Comparison of ENCODE assay signal across 23 mouse cellular contexts in genomic region chr7:89171790-89172467, GRCm38 (mm10).
DNase-seq lines count a peak whose midpoint lies in the region; ATAC-seq and TF ChIP-seq lines count a peak whose summit lies in the region.
"Had no signal": no experiment of that assay in that cellular context is flagged by ENCODE, and none has a peak within 500 bp of the region (broad histone marks: within the 10 kb centered on the region; RNA-seq: fewer than 3 reads in every experiment).

No protein-coding gene starts in this region.

- H3K36me3 ChIP-seq in embryonic facial prominence, embryonic 11.5 days (replicated peaks; ENCODE audit: control insufficient read depth, insufficient read depth, low read depth, low read length), result no peaks in the 10 kb centered on the region
- no peaks in the 10 kb centered on the region for H3K36me3 ChIP-seq in embryonic facial prominence, embryonic 10.5 days (replicated peaks)
- H3K36me3 ChIP-seq in stomach, embryonic 16.5 days (ENCODE audit: control insufficient read depth, insufficient read depth, low read length), result no peaks in the 10 kb centered on the region
- H3K36me3 ChIP-seq in stomach, postnatal 0 days (ENCODE audit: control insufficient read depth, insufficient read depth, low read length), result no peaks in the 10 kb centered on the region
- H3K36me3 ChIP-seq: forebrain, embryonic 12.5 days; heart, embryonic 10.5 days; midbrain, embryonic 13.5 days; neural tube, embryonic 13.5 days had no signal

- intact Hi-C loops in left cerebral cortex, postnatal 10 days (cut with DNase I), result loop anchor here (10.0 kb wide), 1 partner anchor 163 kb away; no protein-coding TSS in a partner anchor

- H3K4me2 ChIP-seq in embryonic facial prominence, embryonic 11.5 days (ENCODE audit: low read depth, low read length), result no peak overlapping the region
- no peak overlapping the region for H3K4me2 ChIP-seq in stomach, embryonic 16.5 days (ENCODE audit: low read depth, low read length)
- no peak overlapping the region for H3K4me2 ChIP-seq in stomach, postnatal 0 days (replicated peaks; ENCODE audit: low read depth)
- H3K4me2 ChIP-seq: forebrain, embryonic 12.5 days; midbrain, embryonic 13.5 days; neural tube, embryonic 13.5 days had no signal

- no peak overlapping the region for H3K4me3 ChIP-seq in embryonic facial prominence, embryonic 11.5 days (ENCODE audit: low read depth, low read length)
- H3K4me3 ChIP-seq in embryonic facial prominence, embryonic 10.5 days, result no peak overlapping the region
- no peak overlapping the region for H3K4me3 ChIP-seq in stomach, embryonic 16.5 days (replicated peaks; ENCODE audit: low read length)
- no peak overlapping the region for H3K4me3 ChIP-seq in stomach, postnatal 0 days (ENCODE audit: low read depth, low read length)
- H3K4me3 ChIP-seq: forebrain, embryonic 12.5 days; heart, embryonic 10.5 days; layer of hippocampus, adult 2 months; midbrain, embryonic 13.5 days; neural tube, embryonic 13.5 days had no signal

- no peak for TF ChIP-seq CTCF in stomach, postnatal 0 days (IDR thresholded peaks at IDR 0.05; ENCODE audit: low read depth)

- peak; percentile 19 for DNase-seq in embryonic facial prominence, embryonic 11.5 days (ENCODE audit: low spot score)
- DNase-seq in embryonic facial prominence, embryonic 10.5 days (ENCODE audit: low spot score), result no peak
- no peak for DNase-seq in stomach, postnatal 0 days (ENCODE audit: low spot score)
- DNase-seq in right cerebral cortex, postnatal 4 days, result no peak
- DNase-seq in left cerebral cortex, postnatal 10 days (ENCODE audit: extremely low spot score in 1 of 2, low spot score in 2 of 2), result no peak
- no peak for DNase-seq in gastrocnemius, postnatal 4 days (ENCODE audit: low spot score in 2 of 2)
- DNase-seq: adrenal gland, postnatal 10 days; cerebellum, postnatal 10 days; gastrocnemius, postnatal 25 days; heart, postnatal 10 days; kidney, adult 8-10 months; kidney, postnatal 14 days; layer of hippocampus, postnatal 36 days; liver, postnatal 0 days; spleen, adult 18-20 months; thymus, postnatal 4 days had no signal

- no peak overlapping the region for H3K9ac ChIP-seq in embryonic facial prominence, embryonic 11.5 days (replicated peaks; ENCODE audit: low read length)
- H3K9ac ChIP-seq in stomach, embryonic 16.5 days (ENCODE audit: low read length), result no peak overlapping the region
- H3K9ac ChIP-seq in stomach, postnatal 0 days (ENCODE audit: low read length), result no peak overlapping the region
- H3K9ac ChIP-seq: forebrain, embryonic 12.5 days; liver, postnatal 0 days; midbrain, embryonic 13.5 days; neural tube, embryonic 13.5 days had no signal

- no peaks in the 10 kb centered on the region for H3K4me1 ChIP-seq in embryonic facial prominence, embryonic 11.5 days (ENCODE audit: control insufficient read depth, insufficient read depth, low read length)
- peaks cover 9% of the 10 kb centered on the region; the same call in 1 of the 2 replicates for H3K4me1 ChIP-seq in embryonic facial prominence, embryonic 10.5 days
- peaks cover 25% of the 10 kb centered on the region for H3K4me1 ChIP-seq in stomach, embryonic 16.5 days (ENCODE audit: control insufficient read depth, insufficient read depth, low read length)
- H3K4me1 ChIP-seq in stomach, postnatal 0 days (replicated peaks; ENCODE audit: control insufficient read depth, insufficient read depth), result no peaks in the 10 kb centered on the region
- H3K4me1 ChIP-seq: forebrain, embryonic 12.5 days; heart, embryonic 10.5 days; midbrain, embryonic 13.5 days; neural tube, embryonic 13.5 days had no signal

- WGBS in embryonic facial prominence, embryonic 11.5 days, result 74% methylated on average over 4 of the region's 4 CpGs
- WGBS in embryonic facial prominence, embryonic 10.5 days, result 81% methylated on average over 4 of the region's 4 CpGs
- 75% methylated on average over 4 of the region's 4 CpGs for WGBS in stomach, embryonic 16.5 days
- 77% methylated on average over 4 of the region's 4 CpGs for WGBS in stomach, postnatal 0 days

- no peaks in the 10 kb centered on the region for H3K9me3 ChIP-seq in embryonic facial prominence, embryonic 11.5 days (replicated peaks; ENCODE audit: control insufficient read depth, low read length)
- no peaks in the 10 kb centered on the region for H3K9me3 ChIP-seq in embryonic facial prominence, embryonic 10.5 days
- no peaks in the 10 kb centered on the region for H3K9me3 ChIP-seq in stomach, embryonic 16.5 days (replicated peaks; ENCODE audit: control insufficient read depth, low read length)
- H3K9me3 ChIP-seq in stomach, postnatal 0 days (ENCODE audit: control insufficient read depth, low read length), result no peaks in the 10 kb centered on the region
- H3K9me3 ChIP-seq: forebrain, embryonic 12.5 days; heart, embryonic 10.5 days; midbrain, embryonic 13.5 days; neural tube, embryonic 13.5 days had no signal

- no peaks in the 10 kb centered on the region for H3K27me3 ChIP-seq in embryonic facial prominence, embryonic 11.5 days (ENCODE audit: control insufficient read depth, insufficient read depth, low read length)
- H3K27me3 ChIP-seq in embryonic facial prominence, embryonic 10.5 days (replicated peaks; ENCODE audit: low read depth, poor library complexity, severe bottlenecking), result no peaks in the 10 kb centered on the region
- H3K27me3 ChIP-seq in stomach, embryonic 16.5 days (ENCODE audit: control insufficient read depth, insufficient read depth, low read length), result no peaks in the 10 kb centered on the region
- no peaks in the 10 kb centered on the region for H3K27me3 ChIP-seq in stomach, postnatal 0 days (ENCODE audit: control insufficient read depth, insufficient read depth, low read length)
- H3K27me3 ChIP-seq: forebrain, embryonic 12.5 days; midbrain, embryonic 13.5 days; neural tube, embryonic 13.5 days had no signal

- no peak overlapping the region for H3K27ac ChIP-seq in embryonic facial prominence, embryonic 11.5 days (replicated peaks; ENCODE audit: low read depth, low read length)
- H3K27ac ChIP-seq in embryonic facial prominence, embryonic 10.5 days (replicated peaks), result no peak overlapping the region
- peak overlapping the region; percentile 57; the same call in 1 of the 2 replicates for H3K27ac ChIP-seq in stomach, embryonic 16.5 days (ENCODE audit: low read length)
- no peak overlapping the region for H3K27ac ChIP-seq in stomach, postnatal 0 days (replicated peaks)
- H3K27ac ChIP-seq: forebrain, embryonic 12.5 days; heart, embryonic 10.5 days; layer of hippocampus, adult 2 months; midbrain, embryonic 13.5 days; neural tube, embryonic 13.5 days had no signal

- TF ChIP-seq EP300 in stomach, postnatal 0 days (optimal IDR thresholded peaks at IDR 0.05), result no peak

- no peak for ATAC-seq in embryonic facial prominence, embryonic 11.5 days (replicated peaks; ENCODE audit: insufficient number of reproducible peaks, low FRiP score, low TSS enrichment, low read depth)
- no peak for ATAC-seq in stomach, embryonic 16.5 days (ENCODE audit: insufficient read depth, low FRiP score)
- ATAC-seq in stomach, postnatal 0 days (ENCODE audit: low FRiP score, low TSS enrichment), result no peak
- peak; percentile 63 for ATAC-seq in granulocyte monocyte progenitor cell, adult 5-6 weeks (replicated peaks; ENCODE audit: poor library complexity, severe bottlenecking)
- ATAC-seq: liver, postnatal 0 days; midbrain, embryonic 13.5 days had no signal
